Mouse (Mus musculus) liver (tissue): ENCODE results near the gene Olfr147.
"Not testable (repeated sequence)": the region's sequence is repeated elsewhere in the genome, so short reads cannot be mapped to it uniquely, and the experiment has no call there.

ENCODE experiments used
- DNase-seq: peaks from one replicate; pipeline ENCODE4 v3.0.0-alpha.2; 2020; ENCODE audit warnings: mixed read lengths

Olfr147 gene

GRCm38 (mm10) chr9:38401398-38401797 lies at the start of gene Olfr147:
Olfr147 (plus strand) TSS chr9:38401698.
- no peak for DNase-seq

- DNase-seq: no peak
Measured at GRCm38 (mm10) chr9:38366596-38366995, 34.9 kb upstream of the Olfr147 start, which contains the start of gene Olfr250. Olfr250 (plus strand) TSS chr9:38366896.

GRCm38 (mm10) chr9:38376786-38377185 lies 24.7 kb upstream of the Olfr147 start, which contains the start of gene Olfr251:
Olfr251 (plus strand) TSS chr9:38377086.
- no peak for DNase-seq

GRCm38 (mm10) chr9:38407502-38407901 lies 6.0 kb downstream of the Olfr147 start:
- DNase-seq: not testable (repeated sequence)

- peak; percentile 19 for DNase-seq
Measured at GRCm38 (mm10) chr9:38413502-38413901, 12.0 kb downstream of the Olfr147 start.

GRCm38 (mm10) chr9:38423801-38424200 lies 22.3 kb downstream of the Olfr147 start:
- DNase-seq: no peak

GRCm38 (mm10) chr9:38427026-38427425 lies 25.5 kb downstream of the Olfr147 start:
- no peak for DNase-seq

- no peak for DNase-seq
Measured at GRCm38 (mm10) chr9:38429155-38429554, 27.7 kb downstream of the Olfr147 start, which contains the start of gene Olfr901. Olfr901 (plus strand) TSS chr9:38429455.

GRCm38 (mm10) chr9:38447352-38447751 lies 45.9 kb downstream of the Olfr147 start, which contains the start of gene Olfr902:
Olfr902 (plus strand) TSS chr9:38447652.
- no peak for DNase-seq
